Mouse (Mus musculus) limb, embryonic 15.5 days (tissue): Measurements from ENCODE around the gene 1700028J19Rik. TPM values are rescaled to one million over a fixed set of nuclear protein-coding genes. Genes with fewer than 3 reads are reported as not detected.

Source experiments
- ATAC-seq: fragments of 200-750 bp; cut with Nextera tagmentation; 2 replicates; pipeline ENCODE4 v1.8.0; 2017; ENCODE audit warnings: low read depth, moderate TSS enrichment; ENCODE audit not compliant: insufficient number of reproducible peaks, low FRiP score, low TSS enrichment
- H3K27ac ChIP-seq: fragments of 300-500 bp; sonication (generic); 2 replicates; pipeline ENCODE4 v1.5.1; 2015; ENCODE audit warnings: moderate library complexity, mild to moderate bottlenecking, inconsistent platforms
- H3K27me3 ChIP-seq: fragments of 300-500 bp; sonication (generic); 2 replicates; pipeline ENCODE4 v1.6.1; 2015; ENCODE audit warnings: inconsistent platforms
- H3K36me3 ChIP-seq: fragments of 300-500 bp; sonication (generic); 2 replicates; pipeline ENCODE4 v1.6.1; 2015; ENCODE audit warnings: inconsistent platforms
- H3K4me1 ChIP-seq: fragments of 300-500 bp; sonication (generic); 2 replicates; pipeline ENCODE4 v1.6.1; 2015; ENCODE audit warnings: inconsistent platforms
- H3K4me2 ChIP-seq: fragments of 300-500 bp; sonication (generic); 2 replicates; pipeline ENCODE4 v1.6.1; 2015; ENCODE audit warnings: mild to moderate bottlenecking, inconsistent platforms
- H3K4me3 ChIP-seq: fragments of 300-500 bp; sonication (generic); 2 replicates; pipeline ENCODE4 v1.5.1; 2015; ENCODE audit warnings: mild to moderate bottlenecking, inconsistent platforms
- H3K9ac ChIP-seq: fragments of 300-500 bp; sonication (generic); 2 replicates; pipeline ENCODE4 v1.6.1; 2015; ENCODE audit warnings: inconsistent platforms
- H3K9me3 ChIP-seq: fragments of 300-500 bp; sonication (generic); 2 replicates; pipeline ENCODE4 v1.6.1; 2016; ENCODE audit warnings: inconsistent platforms
- WGBS: fragments of 180-500 bp; shearing (Covaris S2); methylation state at CpG from one replicate; pipeline ENCODE4 v1.1.7; 2015; 5-methylcytosine and 5-hydroxymethylcytosine counted together
- polyA plus RNA-seq: library from polyadenylated mRNA; unstranded; fragments of >200 nt; fragmentation: Nextera tagmentation; extraction: Ambion mirVana; gene quantifications from 2 replicates; pipeline ENCODE4 v1.2.1, GENCODE M21; 2015

The 1700028J19Rik gene
- polyA plus RNA-seq, result 0.51 and 1.0 TPM in 2 replicates

GRCm38 (mm10) chr7:44246055-44246983 is at the start of gene 1700028J19Rik, which contains the start of gene 2410002F23Rik:
1700028J19Rik (minus strand) TSS chr7:44246695.
2410002F23Rik (plus strand) TSS chr7:44246722.
- peak; percentile 89 for ATAC-seq
- Histone ChIP-seq H3K27ac (peak within 1 kb of the TSS; percentile 99), H3K36me3 (peaks cover 31% of the 10 kb centered on the region), H3K4me1 (peaks cover 16% of the 10 kb centered on the region), H3K9me3 (no peaks in the 10 kb centered on the region), H3K9ac (peak within 1 kb of the TSS; percentile 92), H3K27me3 (no peaks in the 10 kb centered on the region), H3K4me2 (peak within 1 kb of the TSS; percentile 67), H3K4me3 (peak within 1 kb of the TSS; percentile 74)
- WGBS, result under 1% methylated on average over 62 of the region's 62 CpGs

DNA sequence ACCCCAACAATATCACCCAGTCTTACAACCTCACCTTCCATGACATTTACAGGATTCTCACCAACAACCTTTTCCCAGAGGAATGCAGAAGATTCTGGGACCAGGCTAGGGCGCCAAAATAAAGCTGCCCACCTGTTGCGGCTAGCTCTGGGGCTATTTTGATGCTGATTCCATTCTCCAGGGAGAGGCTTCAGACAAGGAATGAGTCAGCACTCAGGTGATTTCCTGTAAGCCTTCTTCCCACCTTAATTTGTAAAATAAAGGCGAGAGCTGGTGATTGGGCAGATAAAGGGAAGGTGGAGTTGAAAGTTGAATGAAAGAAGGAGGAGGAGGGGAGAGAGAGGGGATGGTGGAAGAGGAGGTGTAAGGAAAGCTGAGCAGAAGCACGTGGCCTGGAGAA is 44.9 kb upstream of the 1700028J19Rik start:
- ATAC-seq, result no peak
- Histone ChIP-seq H3K4me3 (no peak overlapping the region), H3K4me1 (no peaks in the 10 kb centered on the region), H3K27me3 (no peaks in the 10 kb centered on the region), H3K9me3 (no peaks in the 10 kb centered on the region), H3K9ac (no peak overlapping the region), H3K27ac (no peak overlapping the region), H3K4me2 (no peak overlapping the region), H3K36me3 (no peaks in the 10 kb centered on the region)
- 55% methylated on average over 4 of the region's 4 CpGs for WGBS

DNA sequence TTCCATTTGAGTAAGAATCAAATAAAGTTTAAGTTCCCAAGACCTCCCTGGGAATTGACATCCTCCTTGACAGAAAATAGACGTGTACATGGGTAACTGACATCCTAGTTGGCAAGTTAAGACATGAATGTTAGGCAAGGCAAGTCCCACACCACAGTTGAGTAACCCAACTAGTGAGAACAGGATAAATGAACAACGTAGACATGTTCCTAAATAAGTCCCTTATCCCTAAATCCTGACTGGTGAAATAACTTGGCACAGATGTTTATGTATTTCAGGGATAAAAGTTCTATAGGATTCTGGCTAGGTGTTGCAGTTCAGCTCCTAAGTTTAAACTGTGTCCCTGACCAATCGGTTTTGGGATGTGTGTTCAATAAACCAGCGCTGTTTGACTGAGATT is 44.5 kb upstream of the 1700028J19Rik start:
- no peak overlapping the region for H3K27ac ChIP-seq
- no peak overlapping the region for H3K4me2 ChIP-seq
- H3K4me1 ChIP-seq, result no peaks in the 10 kb centered on the region
- no peak overlapping the region for H3K4me3 ChIP-seq
- no peaks in the 10 kb centered on the region for H3K9me3 ChIP-seq
- no peak overlapping the region for H3K9ac ChIP-seq
- H3K27me3 ChIP-seq, result no peaks in the 10 kb centered on the region
- ATAC-seq, result no peak
- WGBS, result 67% methylated on average over 4 of the region's 4 CpGs
- no peaks in the 10 kb centered on the region for H3K36me3 ChIP-seq

DNA sequence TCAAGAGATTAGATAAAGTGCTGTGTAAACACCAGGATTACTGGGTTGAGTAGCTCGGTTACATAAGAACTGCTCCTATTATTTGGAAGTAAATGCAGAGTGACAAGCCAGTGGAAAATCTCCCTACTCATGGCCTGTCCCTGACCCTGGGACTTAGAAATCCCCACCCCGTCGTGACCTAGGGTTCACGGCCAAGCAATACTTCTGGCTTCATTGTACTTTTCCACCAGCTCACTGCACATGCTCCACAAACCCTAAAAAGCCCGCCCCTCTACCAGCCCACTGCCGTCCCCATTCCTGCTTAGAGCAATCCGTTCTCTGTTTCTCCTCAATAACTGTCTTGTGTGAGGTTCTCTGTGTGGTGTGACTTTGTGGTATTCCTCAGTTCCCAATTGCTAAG is 41.3 kb upstream of the 1700028J19Rik start:
- Histone ChIP-seq H3K36me3 (no peaks in the 10 kb centered on the region), H3K4me1 (no peaks in the 10 kb centered on the region), H3K9ac (no peak overlapping the region), H3K27ac (no peak overlapping the region), H3K4me3 (no peak overlapping the region), H3K27me3 (no peaks in the 10 kb centered on the region), H3K9me3 (no peaks in the 10 kb centered on the region), H3K4me2 (no peak overlapping the region)
- WGBS, result 77% methylated on average over 7 of the region's 7 CpGs
- no peak for ATAC-seq

GRCm38 (mm10) chr7:44281586-44281985 is 35.1 kb upstream of the 1700028J19Rik start:
- WGBS, result 80% methylated on average over 7 of the region's 7 CpGs
- no peak overlapping the region for H3K9ac ChIP-seq
- H3K27me3 ChIP-seq, result 0 out of 2 replicates have a peak, but pooled peaks cover 5% of the 10 kb centered on the region
- no peak for ATAC-seq
- no peak overlapping the region for H3K27ac ChIP-seq
- no peaks in the 10 kb centered on the region for H3K36me3 ChIP-seq
- H3K4me3 ChIP-seq, result no peak overlapping the region
- H3K4me1 ChIP-seq, result no peaks in the 10 kb centered on the region
- no peaks in the 10 kb centered on the region for H3K9me3 ChIP-seq
- H3K4me2 ChIP-seq, result no peak overlapping the region

- no peaks in the 10 kb centered on the region for H3K36me3 ChIP-seq
- H3K4me1 ChIP-seq, result no peaks in the 10 kb centered on the region
- no peak overlapping the region for H3K9ac ChIP-seq
- H3K27ac ChIP-seq, result no peak overlapping the region
- no peak overlapping the region for H3K4me2 ChIP-seq
- WGBS, result 64% methylated on average over 1 of the region's 1 CpGs
- no peak for ATAC-seq
- 0 out of 2 replicates have a peak, but pooled peaks cover 5% of the 10 kb centered on the region for H3K27me3 ChIP-seq
- H3K4me3 ChIP-seq, result no peak overlapping the region
- H3K9me3 ChIP-seq, result no peaks in the 10 kb centered on the region
These were observed 34.5 kb upstream of the 1700028J19Rik start for GRCm38 (mm10) chr7:44280959-44281358.

DNA sequence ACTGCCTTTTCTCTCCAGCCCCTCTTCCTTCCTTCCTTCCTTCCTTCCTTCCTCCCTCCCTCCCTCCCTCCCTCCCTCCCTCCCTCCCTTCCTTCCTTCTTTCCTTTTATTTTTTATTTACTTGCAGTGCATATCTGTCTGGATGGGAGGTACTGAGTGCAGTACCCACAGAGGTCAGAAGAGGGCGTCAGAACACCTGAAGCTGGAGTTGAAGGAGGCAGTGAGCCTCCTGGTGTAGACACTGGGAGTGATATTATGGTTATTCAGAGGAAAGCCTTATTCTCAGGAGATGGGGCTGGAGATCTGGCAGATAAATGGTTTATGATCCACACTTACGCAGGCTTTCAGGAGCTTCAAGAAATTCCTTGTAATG is 30.7 kb upstream of the 1700028J19Rik start:
- Histone ChIP-seq H3K4me2 (no peak overlapping the region), H3K27me3 (peaks cover 32% of the 10 kb centered on the region), H3K4me1 (no peaks in the 10 kb centered on the region), H3K36me3 (no peaks in the 10 kb centered on the region), H3K9ac (no peak overlapping the region), H3K4me3 (no peak overlapping the region), H3K9me3 (no peaks in the 10 kb centered on the region), H3K27ac (no peak overlapping the region)
- 45% methylated on average over 2 of the region's 2 CpGs for WGBS
- no peak for ATAC-seq

DNA sequence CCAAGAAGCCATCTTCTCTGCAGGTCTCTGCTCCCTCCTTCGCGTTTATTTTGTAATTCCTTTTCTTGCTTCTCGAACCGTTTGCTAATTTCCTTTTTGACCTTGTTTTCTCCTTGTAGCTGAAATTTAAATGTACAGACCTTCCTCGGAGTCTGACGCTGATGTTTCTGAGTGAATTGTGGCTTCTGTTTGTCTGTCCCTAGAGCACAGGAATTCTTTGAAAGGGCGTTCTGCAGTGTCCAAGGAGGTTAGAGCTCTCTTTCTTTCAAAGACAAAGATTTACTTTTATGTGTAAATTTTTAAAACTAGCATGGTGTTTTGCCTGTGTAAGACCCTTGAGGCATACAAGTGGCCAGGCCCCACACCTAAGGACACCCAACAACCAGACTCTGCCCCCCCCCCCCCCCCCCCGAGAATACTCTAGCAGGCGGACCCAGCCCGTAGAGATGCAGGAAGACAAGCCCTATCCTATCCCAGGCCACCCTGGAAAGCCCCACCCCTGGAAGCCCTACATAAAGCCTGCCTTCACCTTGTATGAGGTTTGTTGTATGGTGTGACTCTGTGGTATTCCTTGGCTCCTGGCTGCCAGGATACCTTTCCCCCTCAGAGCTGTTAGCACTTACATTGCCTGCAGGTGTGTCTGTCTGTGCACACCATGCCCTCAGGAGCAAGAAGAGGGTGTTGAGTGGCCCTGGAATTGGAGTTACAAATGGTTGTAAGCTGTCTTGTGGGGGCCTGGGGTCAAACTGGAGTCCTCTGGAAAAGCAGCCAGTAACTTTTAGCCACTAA is 30.2 kb upstream of the 1700028J19Rik start:
- H3K4me1 ChIP-seq, result no peaks in the 10 kb centered on the region
- H3K9me3 ChIP-seq, result no peaks in the 10 kb centered on the region
- H3K36me3 ChIP-seq, result no peaks in the 10 kb centered on the region
- H3K4me2 ChIP-seq, result no peak overlapping the region
- 71% methylated on average over 10 of the region's 10 CpGs for WGBS
- H3K27me3 ChIP-seq, result peaks cover 32% of the 10 kb centered on the region
- H3K4me3 ChIP-seq, result no peak overlapping the region
- no peak for ATAC-seq
- no peak overlapping the region for H3K9ac ChIP-seq
- H3K27ac ChIP-seq, result no peak overlapping the region

DNA sequence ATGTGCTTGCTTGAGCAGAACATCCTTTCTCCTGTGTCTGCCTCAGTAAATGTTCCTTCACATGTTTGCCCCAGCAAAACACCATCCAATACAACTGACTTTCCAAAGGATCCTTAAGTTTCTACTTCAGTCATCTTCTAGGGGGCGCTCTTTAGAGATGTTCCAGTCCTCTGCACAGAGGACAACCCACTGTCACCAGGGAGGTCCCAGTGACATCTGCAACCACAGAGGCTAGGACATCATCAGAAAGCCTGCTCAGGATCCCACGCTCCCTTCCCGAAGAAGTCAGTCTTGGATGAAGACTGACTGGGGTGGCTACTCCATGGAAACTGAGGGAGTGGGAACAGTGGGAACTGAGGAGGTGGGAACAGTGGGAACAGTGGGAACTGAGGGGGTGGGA is 29.1 kb upstream of the 1700028J19Rik start:
- no peaks in the 10 kb centered on the region for H3K36me3 ChIP-seq
- H3K9ac ChIP-seq, result no peak overlapping the region
- 71% methylated on average over 3 of the region's 3 CpGs for WGBS
- H3K27me3 ChIP-seq, result peaks cover 27% of the 10 kb centered on the region
- no peak overlapping the region for H3K4me3 ChIP-seq
- no peaks in the 10 kb centered on the region for H3K9me3 ChIP-seq
- H3K4me1 ChIP-seq, result no peaks in the 10 kb centered on the region
- H3K27ac ChIP-seq, result no peak overlapping the region
- no peak for ATAC-seq
- H3K4me2 ChIP-seq, result no peak overlapping the region

DNA sequence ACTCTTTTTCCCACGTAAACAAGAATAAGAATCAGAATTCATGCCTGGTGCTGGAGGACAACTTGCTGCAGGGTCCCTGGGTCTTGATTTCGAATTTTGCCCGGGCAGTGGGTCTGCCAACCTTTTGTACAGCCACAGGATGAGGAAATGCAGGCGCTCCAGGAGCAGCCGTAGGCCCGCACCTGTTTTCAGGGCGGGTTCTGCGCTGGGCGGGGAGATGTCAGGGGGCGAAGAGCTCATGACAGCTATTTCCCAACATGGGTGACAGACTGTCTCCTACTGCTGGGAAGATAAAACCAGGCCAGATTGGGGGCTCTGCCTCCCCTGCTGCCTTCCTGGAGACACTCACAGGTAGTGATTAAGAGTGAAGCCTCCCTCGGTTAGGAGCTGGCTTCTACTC is 27.6 kb upstream of the 1700028J19Rik start:
- Histone ChIP-seq H3K4me1 (no peaks in the 10 kb centered on the region), H3K4me3 (no peak overlapping the region), H3K27ac (no peak overlapping the region), H3K9me3 (no peaks in the 10 kb centered on the region), H3K9ac (no peak overlapping the region), H3K4me2 (no peak overlapping the region), H3K27me3 (peaks cover 27% of the 10 kb centered on the region), H3K36me3 (no peaks in the 10 kb centered on the region)
- no peak for ATAC-seq
- 23% methylated on average over 11 of the region's 11 CpGs for WGBS

- Histone ChIP-seq H3K27me3 (peaks cover 32% of the 10 kb centered on the region), H3K9ac (no peak overlapping the region), H3K9me3 (no peaks in the 10 kb centered on the region), H3K27ac (no peak overlapping the region), H3K4me3 (no peak overlapping the region), H3K4me2 (no peak overlapping the region), H3K4me1 (no peaks in the 10 kb centered on the region), H3K36me3 (no peaks in the 10 kb centered on the region)
- 69% methylated on average over 7 of the region's 7 CpGs for WGBS
- ATAC-seq, result no peak
These were observed 27.0 kb upstream of the 1700028J19Rik start for GRCm38 (mm10) chr7:44273446-44273845.

DNA sequence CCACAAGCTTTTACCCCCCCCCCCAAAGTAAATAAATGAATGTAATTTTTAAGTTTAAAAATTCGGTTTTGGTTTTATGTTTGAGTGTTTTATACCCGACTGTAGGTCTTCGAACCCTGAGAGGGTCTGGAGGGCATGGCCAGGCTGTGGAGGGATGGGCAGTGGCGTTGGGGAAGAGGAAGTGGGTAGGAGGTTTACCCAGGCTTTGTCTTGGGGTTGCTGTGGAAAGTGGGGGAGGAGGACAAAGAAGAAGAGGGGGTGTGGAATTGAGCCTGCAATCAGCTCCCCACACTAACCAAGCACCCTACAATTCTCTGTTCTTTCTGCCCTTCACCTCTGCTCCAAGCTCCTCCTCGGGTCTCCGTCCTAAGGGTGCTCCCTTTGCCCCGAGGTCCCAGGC is 26.1 kb upstream of the 1700028J19Rik start:
- WGBS, result 74% methylated on average over 7 of the region's 7 CpGs
- Histone ChIP-seq H3K4me1 (no peaks in the 10 kb centered on the region), H3K9ac (no peak overlapping the region), H3K4me2 (no peak overlapping the region), H3K27me3 (peaks cover 36% of the 10 kb centered on the region), H3K9me3 (no peaks in the 10 kb centered on the region), H3K36me3 (no peaks in the 10 kb centered on the region), H3K27ac (no peak overlapping the region), H3K4me3 (no peak overlapping the region)
- no peak for ATAC-seq
